Mouse (Mus musculus): ENCODE measurements at regions not wholly inside any gene's neighbourhood (a gene's known extent, or its start where the extent isn't known, plus 50 kb on each side); places are given as distances from the start of the nearest gene placed in this dataset.

- no peak overlapping the region for H3K4me2 ChIP-seq (replicated peaks; ENCODE audit: low read depth)
- WGBS = 65% methylated on average over 4 of the region's 4 CpGs
- ATAC-seq (ENCODE audit: low FRiP score, low TSS enrichment) = no peak
These were observed 150.2 kb downstream of the Plpp3 start for GRCm38 (mm10) chr4:105307356-105307755.

DNA sequence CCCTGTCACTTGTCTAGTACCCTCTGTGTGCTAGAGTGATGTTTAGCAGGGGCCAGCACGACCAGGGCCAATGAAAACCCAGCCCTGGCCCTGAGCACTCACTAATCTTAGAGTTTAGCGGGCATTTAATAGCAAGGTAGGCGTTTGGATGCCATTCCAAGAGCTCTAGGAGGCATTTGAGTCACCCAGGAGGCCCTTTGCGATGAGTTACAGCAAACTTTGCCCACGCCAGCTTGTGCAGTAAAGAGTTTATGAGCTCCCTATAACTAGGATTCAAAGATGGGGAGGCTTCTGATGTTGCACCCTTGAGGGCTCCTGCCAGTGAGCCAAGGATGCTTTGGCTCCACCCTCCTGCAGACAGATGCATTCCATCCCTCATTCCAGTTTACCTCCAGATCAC, 150.8 kb downstream of the Plpp3 start:
- ATAC-seq (ENCODE audit: low FRiP score, low TSS enrichment) (no peak), DNase-seq (ENCODE audit: low spot score) (no peak)
- Histone ChIP-seq H3K27me3 (ENCODE audit: control insufficient read depth, insufficient read depth, low read length) (no peaks in the 10 kb centered on the region), H3K27ac (replicated peaks) (no peak overlapping the region), H3K4me2 (replicated peaks; ENCODE audit: low read depth) (no peak overlapping the region), H3K4me1 (replicated peaks; ENCODE audit: control insufficient read depth, insufficient read depth) (no peaks in the 10 kb centered on the region), H3K9ac (ENCODE audit: low read length) (no peak overlapping the region), H3K4me3 (ENCODE audit: low read depth, low read length) (no peak overlapping the region), H3K36me3 (ENCODE audit: control insufficient read depth, insufficient read depth, low read length) (no peaks in the 10 kb centered on the region), H3K9me3 (ENCODE audit: control insufficient read depth, low read length) (no peaks in the 10 kb centered on the region)
- no peak for TF ChIP-seq CTCF (IDR thresholded peaks at IDR 0.05; ENCODE audit: low read depth)
- TF ChIP-seq EP300 (optimal IDR thresholded peaks at IDR 0.05) = no peak
- 89% methylated on average over 5 of the region's 5 CpGs for WGBS

More at GRCm38 (mm10) chr4:105307356-105307755, 150.2 kb downstream of the Plpp3 start:
- no peak for TF ChIP-seq EP300 (optimal IDR thresholded peaks at IDR 0.05)
- TF ChIP-seq CTCF (IDR thresholded peaks at IDR 0.05; ENCODE audit: low read depth) = no peak
- no peak overlapping the region for H3K4me3 ChIP-seq (ENCODE audit: low read depth, low read length)
- no peak for DNase-seq (ENCODE audit: low spot score)
- no peaks in the 10 kb centered on the region for H3K27me3 ChIP-seq (ENCODE audit: control insufficient read depth, insufficient read depth, low read length)
- H3K9me3 ChIP-seq (ENCODE audit: control insufficient read depth, low read length) = no peaks in the 10 kb centered on the region
- no peaks in the 10 kb centered on the region for H3K4me1 ChIP-seq (replicated peaks; ENCODE audit: control insufficient read depth, insufficient read depth)
- H3K27ac ChIP-seq (replicated peaks) = no peak overlapping the region
- H3K9ac ChIP-seq (ENCODE audit: low read length) = no peak overlapping the region
- H3K36me3 ChIP-seq (ENCODE audit: control insufficient read depth, insufficient read depth, low read length) = no peaks in the 10 kb centered on the region

GRCm38 (mm10) chr4:105308971-105309488, 151.9 kb downstream of the Plpp3 start:
- Histone ChIP-seq H3K4me1 (replicated peaks; ENCODE audit: control insufficient read depth, insufficient read depth) (no peaks in the 10 kb centered on the region), H3K9ac (ENCODE audit: low read length) (no peak overlapping the region), H3K4me3 (ENCODE audit: low read depth, low read length) (no peak overlapping the region), H3K27ac (replicated peaks) (no peak overlapping the region), H3K36me3 (ENCODE audit: control insufficient read depth, insufficient read depth, low read length) (no peaks in the 10 kb centered on the region), H3K9me3 (ENCODE audit: control insufficient read depth, low read length) (no peaks in the 10 kb centered on the region), H3K27me3 (ENCODE audit: control insufficient read depth, insufficient read depth, low read length) (no peaks in the 10 kb centered on the region), H3K4me2 (replicated peaks; ENCODE audit: low read depth) (no peak overlapping the region)
- DNase-seq (ENCODE audit: low spot score) (peak; percentile 77), ATAC-seq (ENCODE audit: low FRiP score, low TSS enrichment) (peak; percentile 85)
- no peak for TF ChIP-seq EP300 (optimal IDR thresholded peaks at IDR 0.05)
- WGBS = 52% methylated on average over 5 of the region's 5 CpGs

DNA sequence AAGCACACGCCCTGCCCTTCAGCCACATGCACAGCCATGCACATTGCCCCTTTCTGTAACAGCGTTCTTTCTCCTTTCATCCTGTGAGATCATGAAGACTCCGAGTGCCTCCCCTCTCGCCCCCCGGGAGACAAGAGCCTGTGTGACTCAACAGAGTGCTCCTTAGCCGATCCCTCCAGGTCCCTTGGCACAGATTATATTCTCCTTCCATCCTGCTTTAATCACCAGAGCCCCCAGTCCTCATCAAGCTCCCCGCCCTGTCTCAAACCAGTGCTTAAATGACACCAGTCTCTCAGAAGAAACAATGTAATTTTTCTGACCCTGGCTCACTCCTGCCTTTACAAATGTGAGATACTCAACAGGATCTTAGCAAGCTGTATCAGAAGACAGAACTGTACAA, 155.5 kb downstream of the Plpp3 start:
- no peak for DNase-seq (ENCODE audit: low spot score)
- 71% methylated on average over 7 of the region's 7 CpGs for WGBS
- H3K4me1 ChIP-seq (replicated peaks; ENCODE audit: control insufficient read depth, insufficient read depth) = no peaks in the 10 kb centered on the region
- H3K9me3 ChIP-seq (ENCODE audit: control insufficient read depth, low read length) = no peaks in the 10 kb centered on the region
- H3K27ac ChIP-seq (replicated peaks) = no peak overlapping the region
- H3K36me3 ChIP-seq (ENCODE audit: control insufficient read depth, insufficient read depth, low read length) = no peaks in the 10 kb centered on the region
- H3K27me3 ChIP-seq (ENCODE audit: control insufficient read depth, insufficient read depth, low read length) = no peaks in the 10 kb centered on the region
- no peak overlapping the region for H3K4me2 ChIP-seq (replicated peaks; ENCODE audit: low read depth)
- no peak for TF ChIP-seq EP300 (optimal IDR thresholded peaks at IDR 0.05)
- no peak for TF ChIP-seq CTCF (IDR thresholded peaks at IDR 0.05; ENCODE audit: low read depth)
- ATAC-seq (ENCODE audit: low FRiP score, low TSS enrichment) = no peak
- no peak overlapping the region for H3K4me3 ChIP-seq (ENCODE audit: low read depth, low read length)
- H3K9ac ChIP-seq (ENCODE audit: low read length) = no peak overlapping the region

DNA sequence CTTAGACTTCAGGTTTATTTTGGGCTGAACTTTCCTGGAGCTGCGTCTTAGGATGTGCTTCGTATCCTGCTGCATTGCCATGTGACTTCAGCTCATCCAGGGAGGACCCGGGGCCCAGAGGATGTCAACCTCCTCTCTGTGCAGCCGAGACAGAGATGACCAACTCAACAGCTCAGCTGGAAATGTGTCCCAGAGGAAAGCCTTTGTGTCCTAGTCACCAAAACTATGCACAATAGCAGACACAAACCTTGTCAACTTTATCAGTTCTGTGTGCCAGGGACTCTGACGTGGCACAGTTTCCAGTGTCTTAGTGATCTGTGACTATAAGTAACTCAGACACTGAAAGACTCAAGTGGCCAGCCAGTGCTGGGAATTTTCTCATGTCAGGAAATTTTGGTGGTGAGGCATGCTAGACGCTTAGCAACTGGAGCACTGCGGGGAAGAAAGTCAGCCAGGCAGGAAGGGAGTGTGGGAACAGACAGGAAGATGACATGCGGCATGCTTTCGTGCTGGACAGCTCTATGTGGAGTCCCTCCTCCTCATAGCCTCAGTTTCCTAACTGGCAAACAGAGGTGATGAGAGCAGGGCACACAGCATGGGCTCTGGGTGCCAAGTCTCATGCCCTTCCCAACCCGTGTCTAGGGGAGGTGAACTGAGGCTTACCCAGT, 156.1 kb downstream of the Plpp3 start:
- H3K9me3 ChIP-seq (ENCODE audit: control insufficient read depth, low read length) = no peaks in the 10 kb centered on the region
- no peak overlapping the region for H3K9ac ChIP-seq (ENCODE audit: low read length)
- no peak overlapping the region for H3K4me3 ChIP-seq (ENCODE audit: low read depth, low read length)
- WGBS = 77% methylated on average over 10 of the region's 10 CpGs
- H3K4me1 ChIP-seq (replicated peaks; ENCODE audit: control insufficient read depth, insufficient read depth) = no peaks in the 10 kb centered on the region
- no peak for TF ChIP-seq EP300 (optimal IDR thresholded peaks at IDR 0.05)
- no peak for TF ChIP-seq CTCF (IDR thresholded peaks at IDR 0.05; ENCODE audit: low read depth)
- H3K27ac ChIP-seq (replicated peaks) = no peak overlapping the region
- H3K27me3 ChIP-seq (ENCODE audit: control insufficient read depth, insufficient read depth, low read length) = no peaks in the 10 kb centered on the region
- ATAC-seq (ENCODE audit: low FRiP score, low TSS enrichment) (no peak), DNase-seq (ENCODE audit: low spot score) (no peak)
- H3K4me2 ChIP-seq (replicated peaks; ENCODE audit: low read depth) = no peak overlapping the region
- H3K36me3 ChIP-seq (ENCODE audit: control insufficient read depth, insufficient read depth, low read length) = no peaks in the 10 kb centered on the region

DNA sequence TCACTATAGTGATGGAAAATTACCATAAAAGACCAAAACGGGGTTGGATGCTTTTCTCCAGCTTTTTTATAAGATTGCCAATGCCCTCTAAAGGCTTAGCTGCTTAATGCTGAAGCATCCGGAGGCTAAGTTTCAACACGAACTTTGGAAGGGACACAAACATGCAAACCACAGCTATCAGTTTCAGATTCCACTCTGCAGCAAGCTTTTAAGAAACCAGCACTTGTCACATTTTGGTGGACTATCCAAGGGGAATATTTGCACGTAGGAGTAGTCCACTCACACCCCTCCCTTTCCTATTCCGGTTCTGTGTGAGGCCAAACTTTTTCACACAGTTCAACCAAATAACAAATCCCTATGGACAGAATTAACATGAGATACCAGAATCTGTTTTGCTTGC, 157.9 kb downstream of the Plpp3 start:
- no peak for ATAC-seq (ENCODE audit: low FRiP score, low TSS enrichment)
- no peaks in the 10 kb centered on the region for H3K4me1 ChIP-seq (replicated peaks; ENCODE audit: control insufficient read depth, insufficient read depth)
- no peaks in the 10 kb centered on the region for H3K27me3 ChIP-seq (ENCODE audit: control insufficient read depth, insufficient read depth, low read length)
- TF ChIP-seq EP300 (optimal IDR thresholded peaks at IDR 0.05) (no peak), CTCF (IDR thresholded peaks at IDR 0.05; ENCODE audit: low read depth) (no peak)
- no peak overlapping the region for H3K9ac ChIP-seq (ENCODE audit: low read length)
- no peak overlapping the region for H3K4me3 ChIP-seq (ENCODE audit: low read depth, low read length)
- WGBS = 40% methylated on average over 5 of the region's 5 CpGs
- H3K9me3 ChIP-seq (ENCODE audit: control insufficient read depth, low read length) = no peaks in the 10 kb centered on the region
- H3K27ac ChIP-seq (replicated peaks) = no peak overlapping the region
- H3K4me2 ChIP-seq (replicated peaks; ENCODE audit: low read depth) = no peak overlapping the region
- no peaks in the 10 kb centered on the region for H3K36me3 ChIP-seq (ENCODE audit: control insufficient read depth, insufficient read depth, low read length)
- DNase-seq (ENCODE audit: low spot score) = no peak

Data from stomach, postnatal 0 days (tissue).